Mouse (Mus musculus) ovary, postnatal 14 days (tissue): ENCODE results near the gene Sclt1.

ENCODE experiments used
- DNase-seq: peaks from one replicate; pipeline ENCODE4 v3.0.0; 2022; ENCODE audit warnings: low spot score

Sclt1 gene

GRCm38 (mm10) chr3:41606330-41606664 is 136.0 kb downstream of the Sclt1 start:
- DNase-seq, result no peak

GRCm38 (mm10) chr3:41605601-41606329 is 136.5 kb downstream of the Sclt1 start:
- DNase-seq, result no peak

DNA sequence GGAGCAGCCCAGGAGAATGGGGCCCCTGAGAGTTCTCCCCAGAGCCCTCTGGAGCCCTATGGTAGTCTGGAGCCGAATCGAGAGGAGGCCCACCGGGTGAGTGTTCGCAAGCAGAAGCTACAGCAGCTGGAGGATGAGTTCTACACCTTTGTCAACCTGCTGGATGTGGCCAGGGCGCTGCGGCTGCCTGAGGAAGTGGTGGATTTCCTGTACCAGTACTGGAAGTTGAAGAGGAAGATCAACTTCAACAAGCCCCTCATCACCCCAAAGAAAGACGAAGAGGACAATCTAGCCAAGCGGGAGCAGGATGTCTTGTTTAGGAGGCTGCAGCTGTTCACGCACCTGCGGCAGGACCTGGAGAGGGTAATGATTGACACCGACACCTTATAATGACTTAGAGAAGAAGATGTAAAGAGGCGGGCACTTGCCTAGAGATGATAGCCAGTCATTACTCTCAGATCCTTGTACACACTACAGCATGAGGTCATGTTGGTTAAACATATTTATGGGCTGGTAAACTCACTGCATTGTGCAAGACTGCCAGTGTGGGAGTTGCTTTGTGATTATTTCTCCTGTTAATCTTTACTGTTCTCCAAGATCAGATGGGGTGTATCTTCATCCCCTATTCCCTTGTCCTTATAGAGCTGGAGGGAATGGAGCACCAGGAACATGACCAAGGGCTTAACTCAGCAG is 137.5 kb downstream of the Sclt1 start:
- no peak for DNase-seq

- DNase-seq, result no peak
Observed at GRCm38 (mm10) chr3:41603470-41604019, 138.8 kb downstream of the Sclt1 start.

GRCm38 (mm10) chr3:41602933-41603332 is 139.4 kb downstream of the Sclt1 start:
- no peak for DNase-seq

- DNase-seq, result no peak
Observed at GRCm38 (mm10) chr3:41601226-41602020, 140.9 kb downstream of the Sclt1 start.

DNA sequence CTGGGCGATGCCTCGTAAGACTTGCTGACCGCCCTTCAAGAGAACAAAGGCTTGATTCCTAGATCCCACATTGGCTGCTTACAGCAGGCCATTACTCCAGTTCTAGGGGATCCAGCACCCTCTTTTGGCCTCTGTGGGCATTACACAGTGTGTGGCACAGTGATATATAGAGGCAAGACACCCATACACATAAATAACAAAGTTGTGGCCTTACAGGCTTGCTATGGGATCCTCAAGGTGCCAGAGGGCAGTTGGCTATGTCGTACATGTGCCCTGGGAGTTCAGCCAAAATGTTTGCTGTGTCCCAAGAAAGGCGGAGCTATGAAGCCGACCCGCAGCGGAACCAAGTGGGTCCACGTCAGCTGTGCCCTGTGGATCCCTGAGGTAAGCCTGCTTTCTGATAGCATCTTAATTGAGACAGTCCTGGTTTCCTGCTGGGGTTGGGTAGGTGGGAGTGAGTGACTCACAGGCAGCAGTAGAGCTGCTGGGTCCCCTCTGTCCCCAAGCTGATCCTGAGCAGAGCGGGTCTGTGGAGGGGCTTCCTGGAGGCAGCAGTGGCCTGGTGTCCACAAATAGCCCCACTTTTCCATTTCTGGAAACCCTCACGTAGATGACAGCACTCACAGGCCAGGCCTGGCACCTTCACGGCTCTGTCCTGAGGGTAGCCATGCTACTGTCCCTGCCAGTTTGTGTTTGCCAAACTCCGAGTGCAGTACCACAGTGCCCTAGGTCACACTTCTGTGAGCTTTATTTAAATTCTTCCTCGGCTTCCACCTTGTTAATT is 142.3 kb downstream of the Sclt1 start:
- DNase-seq, result peak; percentile 34

- DNase-seq, result no peak
Observed at GRCm38 (mm10) chr3:41599226-41599625, 143.1 kb downstream of the Sclt1 start.

DNA sequence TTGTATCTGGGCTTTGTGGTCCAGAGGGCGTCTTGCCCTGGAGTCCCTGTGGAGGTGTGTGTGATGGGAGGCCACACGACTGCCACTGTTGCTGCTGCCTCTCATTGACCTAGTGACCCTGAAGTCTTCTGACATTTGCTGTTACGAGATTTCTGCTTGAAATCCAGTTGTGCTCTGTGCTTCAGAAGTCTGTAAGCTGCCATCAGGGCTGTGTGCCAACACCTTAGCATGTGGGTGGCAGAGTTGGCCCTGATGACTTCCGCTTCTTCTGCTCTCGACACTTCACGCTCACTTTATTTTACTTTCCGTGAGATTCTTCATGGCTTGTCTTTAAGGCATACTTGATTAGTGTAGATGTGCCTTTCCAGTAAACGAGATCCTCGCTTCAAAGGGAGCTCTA is 143.9 kb downstream of the Sclt1 start:
- no peak for DNase-seq

DNA sequence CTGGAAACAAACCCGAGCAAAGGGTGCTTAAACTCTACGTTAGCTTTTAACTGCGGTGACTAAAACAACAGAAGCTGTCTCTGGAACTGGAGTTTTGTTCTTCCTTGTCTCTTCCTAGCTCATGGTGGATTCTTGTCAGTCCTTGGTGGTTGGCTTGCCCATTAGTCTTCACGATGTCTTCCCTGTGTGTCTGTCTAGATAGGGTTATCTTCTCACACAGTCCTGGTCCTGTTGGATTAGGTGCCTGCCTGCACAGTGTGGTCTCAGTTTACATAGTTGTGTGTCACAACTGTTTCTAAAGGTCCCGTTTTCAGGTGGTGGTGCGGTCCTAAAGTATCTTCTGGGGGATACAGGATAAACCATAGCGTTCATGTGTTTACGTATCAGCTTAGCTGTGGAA is 145.3 kb downstream of the Sclt1 start:
- DNase-seq, result no peak

GRCm38 (mm10) chr3:41595010-41595409 is 147.3 kb downstream of the Sclt1 start:
- DNase-seq, result no peak

GRCm38 (mm10) chr3:41594097-41594879 is 148.0 kb downstream of the Sclt1 start:
- DNase-seq, result no peak

GRCm38 (mm10) chr3:41592805-41593204 is 149.5 kb downstream of the Sclt1 start:
- DNase-seq, result no peak

GRCm38 (mm10) chr3:41591651-41592170 is 150.6 kb downstream of the Sclt1 start:
- DNase-seq, result no peak

DNA sequence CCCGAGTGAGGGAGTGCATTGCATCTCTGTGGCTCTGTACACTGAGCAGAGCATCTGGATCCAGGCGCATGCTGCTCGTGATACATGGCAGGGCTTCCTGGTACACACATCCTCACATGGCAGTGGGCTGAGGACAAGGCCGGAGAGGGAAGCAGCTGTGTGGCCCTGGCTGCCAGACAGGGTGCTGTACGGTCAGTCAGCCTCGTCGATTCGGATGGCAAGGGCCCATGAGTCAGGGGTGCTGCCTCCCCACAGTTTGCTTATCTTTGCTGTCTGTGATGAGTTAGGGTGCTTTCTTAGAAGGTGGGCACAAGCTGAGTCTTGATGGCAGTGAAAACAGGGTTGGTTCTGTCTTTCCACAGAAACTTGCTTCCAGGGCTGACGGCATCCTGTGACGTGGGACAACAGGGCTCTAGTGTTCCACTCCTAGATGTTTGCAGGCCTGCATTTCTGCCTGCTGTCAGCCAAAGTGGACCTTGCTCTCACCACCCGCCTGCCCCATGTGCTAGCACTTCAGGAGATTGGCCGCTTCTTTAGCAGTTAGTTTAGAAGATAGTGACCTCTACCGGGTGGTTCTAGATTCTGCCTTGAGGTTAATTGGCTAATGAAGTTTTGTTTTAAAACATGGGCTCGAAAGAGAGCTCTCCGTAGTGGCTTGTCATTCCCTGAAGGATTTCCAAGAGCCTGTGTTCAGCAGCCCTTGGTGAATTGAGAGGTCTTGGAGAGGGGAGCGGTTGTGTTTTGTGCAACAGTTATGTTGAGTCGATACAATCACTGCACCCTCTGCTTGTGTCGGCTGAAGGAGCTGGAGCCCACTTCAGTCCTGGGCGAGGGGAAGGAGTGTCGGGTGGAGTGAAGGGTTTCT is 151.4 kb downstream of the Sclt1 start:
- no peak for DNase-seq

GRCm38 (mm10) chr3:41589988-41590387 is 152.3 kb downstream of the Sclt1 start:
- no peak for DNase-seq

GRCm38 (mm10) chr3:41589246-41589914 is 152.9 kb downstream of the Sclt1 start:
- DNase-seq, result no peak

GRCm38 (mm10) chr3:41588495-41588894 is 153.8 kb downstream of the Sclt1 start:
- DNase-seq, result no peak

DNA sequence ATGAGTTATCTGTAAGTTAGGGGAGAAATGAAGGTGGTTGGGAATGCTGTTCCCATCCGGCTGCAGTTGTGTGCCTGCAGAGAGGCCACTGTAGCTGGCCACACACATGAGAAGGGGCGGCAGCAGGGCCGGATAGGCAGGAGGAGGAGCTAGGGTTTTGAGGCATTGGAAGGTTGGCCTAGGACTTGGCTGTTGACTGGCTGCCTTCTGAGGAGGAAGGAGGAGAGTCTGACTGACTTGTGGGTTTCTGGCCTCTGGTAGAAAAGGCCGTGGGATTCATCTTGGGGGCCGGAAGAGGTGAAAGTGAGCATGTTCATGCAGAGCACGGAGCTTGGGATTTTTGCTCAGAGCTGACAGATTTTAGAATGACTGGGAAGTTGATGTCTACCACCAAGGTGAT is 154.7 kb downstream of the Sclt1 start:
- no peak for DNase-seq
